Mouse (Mus musculus) hindbrain, embryonic 11.5 days (tissue): ENCODE data around the gene Pdcd6ip. TPM values are rescaled to one million over a fixed set of nuclear protein-coding genes. Genes with fewer than 3 reads are reported as not detected.

ENCODE experiments used
- ATAC-seq: fragments of 200-750 bp; cut with Nextera tagmentation; 2 replicates; pipeline ENCODE4 v1.8.0; 2017; ENCODE audit warnings: mild to moderate bottlenecking, moderate TSS enrichment, moderate library complexity; ENCODE audit not compliant: low FRiP score
- DNase-seq: peaks from one replicate; pipeline ENCODE4 v3.0.0-alpha.2; 2015; ENCODE audit warnings: low spot score
- H3K27ac ChIP-seq: fragments of 300-500 bp; sonication (generic); 2 replicates; pipeline ENCODE4 v1.5.1; 2014; ENCODE audit warnings: mild to moderate bottlenecking, low read depth, low read length
- H3K27me3 ChIP-seq: fragments of 300-500 bp; sonication (generic); 2 replicates; pipeline ENCODE4 v1.6.1; 2014; ENCODE audit warnings: mild to moderate bottlenecking, low read length, moderate library complexity, mixed read lengths; ENCODE audit not compliant: control insufficient read depth, insufficient read depth
- H3K36me3 ChIP-seq: fragments of 300-500 bp; sonication (generic); 2 replicates; pipeline ENCODE4 v1.6.1; 2014; ENCODE audit warnings: mild to moderate bottlenecking, low read length, moderate library complexity, mixed read lengths; ENCODE audit not compliant: control insufficient read depth, insufficient read depth
- H3K4me1 ChIP-seq: fragments of 300-500 bp; sonication (generic); replicated peaks from 2 replicates; pipeline ENCODE4 v1.6.1; 2014; ENCODE audit warnings: low read length, mixed read lengths; ENCODE audit not compliant: control insufficient read depth, insufficient read depth
- H3K4me2 ChIP-seq: fragments of 300-500 bp; sonication (generic); replicated peaks from 2 replicates; pipeline ENCODE4 v1.6.1; 2014; ENCODE audit warnings: mild to moderate bottlenecking, low read depth, low read length
- H3K4me3 ChIP-seq: fragments of 300-500 bp; sonication (generic); 2 replicates; pipeline ENCODE4 v1.5.1; 2014; ENCODE audit warnings: low read depth, low read length
- H3K9ac ChIP-seq: fragments of 300-500 bp; sonication (generic); 2 replicates; pipeline ENCODE4 v1.6.1; 2014; ENCODE audit warnings: low read depth, low read length
- H3K9me3 ChIP-seq: fragments of 300-500 bp; sonication (generic); 2 replicates; pipeline ENCODE4 v1.6.1; 2016; ENCODE audit warnings: low read length; ENCODE audit not compliant: control insufficient read depth
- WGBS: fragments of 180-500 bp; shearing (Covaris S2); extraction: QIAGEN DNeasy Blood & Tissue Kit; methylation state at CpG from one replicate; pipeline ENCODE4 v1.1.7; 2014; 5-methylcytosine and 5-hydroxymethylcytosine counted together
- polyA plus RNA-seq: library from polyadenylated mRNA; unstranded; fragments of >200 nt; fragmentation: Nextera tagmentation; extraction: Ambion mirVana; gene quantifications from 2 replicates; pipeline ENCODE4 v1.2.1, GENCODE M21; 2014

Gene Pdcd6ip
- polyA plus RNA-seq, 1 experiment from 2014 or later, result 48.7 TPM

DNA sequence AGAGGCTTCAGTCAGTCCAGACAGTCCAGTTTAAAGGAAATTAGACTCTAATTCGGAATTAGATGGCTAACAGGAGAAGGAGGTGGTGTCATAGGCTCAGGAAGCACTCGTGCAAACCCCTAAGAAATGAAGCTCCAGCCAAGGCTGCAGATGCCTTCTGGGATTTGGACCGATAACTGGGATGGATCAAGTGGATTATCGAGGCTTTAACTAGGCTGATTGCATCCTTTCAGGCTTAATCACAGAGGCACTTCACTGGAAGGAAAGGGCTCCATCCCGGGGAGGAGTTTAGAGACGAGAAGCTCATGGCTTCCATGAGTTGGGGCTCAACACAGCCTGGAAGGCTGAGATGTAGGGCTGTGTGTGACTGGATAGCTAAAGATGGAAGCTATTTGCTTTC is 84.0 kb downstream of the Pdcd6ip start:
- Histone ChIP-seq H3K9ac (no peak overlapping the region), H3K27ac (no peak overlapping the region), H3K4me3 (no peak overlapping the region), H3K4me2 (no peak overlapping the region), H3K4me1 (no peaks in the 10 kb centered on the region), H3K9me3 (no peaks in the 10 kb centered on the region), H3K27me3 (no peaks in the 10 kb centered on the region), H3K36me3 (no peaks in the 10 kb centered on the region)
- no peak for ATAC-seq
- no peak for DNase-seq
- 79% methylated on average over 6 of the region's 6 CpGs for WGBS

DNA sequence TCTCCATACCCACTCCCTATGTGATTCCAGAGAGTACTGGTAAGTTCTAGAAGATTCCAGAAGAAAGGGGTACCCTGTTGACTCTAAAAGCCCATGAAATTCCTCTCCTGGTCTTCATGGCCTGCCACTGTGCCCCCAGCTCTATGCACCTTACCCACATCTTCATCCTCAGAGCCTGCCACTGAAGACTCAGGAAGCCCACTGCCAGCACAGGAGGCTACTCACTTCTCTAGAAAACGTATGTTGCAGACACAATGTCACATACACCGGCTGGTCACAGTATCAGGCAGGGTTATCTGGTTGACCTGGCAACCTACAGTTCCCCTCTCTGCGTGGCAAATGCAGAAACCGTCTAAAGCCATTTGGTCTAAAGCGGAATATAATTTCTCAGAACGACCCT is 91.0 kb downstream of the Pdcd6ip start:
- H3K4me1 ChIP-seq, result no peaks in the 10 kb centered on the region
- H3K4me3 ChIP-seq, result no peak overlapping the region
- 87% methylated on average over 6 of the region's 6 CpGs for WGBS
- H3K9me3 ChIP-seq, result no peaks in the 10 kb centered on the region
- no peak overlapping the region for H3K27ac ChIP-seq
- H3K9ac ChIP-seq, result no peak overlapping the region
- H3K36me3 ChIP-seq, result no peaks in the 10 kb centered on the region
- DNase-seq (no peak), ATAC-seq (no peak)
- no peaks in the 10 kb centered on the region for H3K27me3 ChIP-seq
- no peak overlapping the region for H3K4me2 ChIP-seq

DNA sequence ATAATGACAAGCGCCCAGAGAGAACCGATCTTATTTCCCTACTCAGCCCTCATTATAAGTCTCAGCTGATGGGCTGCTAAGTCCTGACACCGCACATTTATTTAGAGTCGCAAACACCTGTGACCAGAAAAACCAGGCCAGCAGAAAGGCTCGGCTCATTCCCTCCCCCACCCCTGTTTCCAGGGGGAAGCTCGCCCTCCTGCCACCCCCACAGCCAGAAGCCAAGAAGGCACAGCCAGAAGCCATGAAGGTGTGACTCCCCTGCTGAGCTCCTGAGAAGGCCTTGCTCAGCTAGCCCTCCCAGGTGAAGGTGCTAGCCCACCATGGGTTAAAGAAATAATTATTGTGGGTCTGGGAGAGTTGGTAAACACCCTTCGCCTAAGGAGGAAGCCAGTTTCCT is 97.3 kb downstream of the Pdcd6ip start:
- no peaks in the 10 kb centered on the region for H3K9me3 ChIP-seq
- no peak for ATAC-seq
- no peak overlapping the region for H3K4me2 ChIP-seq
- H3K27ac ChIP-seq, result no peak overlapping the region
- no peaks in the 10 kb centered on the region for H3K27me3 ChIP-seq
- no peak for DNase-seq
- H3K4me1 ChIP-seq, result no peaks in the 10 kb centered on the region
- H3K4me3 ChIP-seq, result no peak overlapping the region
- no peaks in the 10 kb centered on the region for H3K36me3 ChIP-seq
- 58% methylated on average over 7 of the region's 7 CpGs for WGBS
- no peak overlapping the region for H3K9ac ChIP-seq

DNA sequence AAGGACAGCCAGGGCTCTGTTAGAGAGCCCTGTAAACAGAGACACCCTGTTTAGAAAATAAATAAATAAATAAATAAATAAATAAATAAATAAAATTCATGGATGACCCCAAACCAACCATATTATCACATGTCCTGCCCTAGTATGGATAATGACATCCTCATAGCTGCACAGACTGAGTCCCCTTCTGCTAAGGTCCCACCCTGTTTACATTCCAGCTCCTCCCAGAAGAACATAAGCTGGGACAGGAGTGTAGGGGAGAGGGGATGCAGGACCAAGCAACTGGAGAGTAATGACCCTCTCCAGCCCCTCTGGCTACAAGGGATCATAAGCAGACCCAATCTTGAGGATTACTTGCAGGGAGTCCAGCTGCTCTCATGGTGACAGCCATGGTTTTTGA is 105.9 kb downstream of the Pdcd6ip start:
- no peaks in the 10 kb centered on the region for H3K36me3 ChIP-seq
- no peaks in the 10 kb centered on the region for H3K9me3 ChIP-seq
- no peaks in the 10 kb centered on the region for H3K27me3 ChIP-seq
- H3K9ac ChIP-seq, result no peak overlapping the region
- no peak overlapping the region for H3K27ac ChIP-seq
- H3K4me1 ChIP-seq, result no peaks in the 10 kb centered on the region
- H3K4me3 ChIP-seq, result no peak overlapping the region
- ATAC-seq (no peak), DNase-seq (no peak)
- no peak overlapping the region for H3K4me2 ChIP-seq

Other genes with a start within 250 kb of the Pdcd6ip start
- gene Clasp2, start 33.2 kb upstream of the Pdcd6ip start, polyA plus RNA-seq, result 53.0 and 57.9 TPM in 2 replicates
- gene Ubp1, start 222.7 kb upstream of the Pdcd6ip start, polyA plus RNA-seq, result 46.6 and 47.0 TPM in 2 replicates